Mouse (Mus musculus) central nervous system, embryonic 14 days (tissue): Measurements from ENCODE around the gene Gm20772. TPM values are rescaled to one million over a fixed set of nuclear protein-coding genes. Genes with fewer than 3 reads are reported as not detected.

Source experiments
- polyA plus RNA-seq: library from polyadenylated mRNA; depleted of rRNA; stranded (reverse); fragments of >200 nt; gene quantifications from 2 replicates; pipeline ENCODE4 v1.2.3, GENCODE M21; 2012; rRNA removed

Gene Gm20772
- polyA plus RNA-seq, result not detected in 2 replicates

GRCm38 (mm10) chrY:17874441-17874840 lies at the start of gene Gm20772, which contains the start of gene Gm20831:
TSS of gene Gm20772 (plus strand) at chrY:17874741.
TSS of gene Gm20831 (plus strand) at chrY:17874741.

GRCm38 (mm10) chrY:17846166-17846565 lies 28.4 kb upstream of the Gm20772 start, which contains the start of gene Gm21904:
TSS of gene Gm21904 (minus strand) at chrY:17846266.

Other genes starting within 250 kb of the Gm20772 start
- not detected in 2 replicates for gene Gm21904, start 28.5 kb upstream of the Gm20772 start, polyA plus RNA-seq
- not detected in 2 replicates for gene Gm20831, start within 50 bp of the Gm20772 start, polyA plus RNA-seq
- not detected in 2 replicates for gene Srsy, start 62.6 kb downstream of the Gm20772 start, polyA plus RNA-seq
- gene Gm21764, start 187.1 kb downstream of the Gm20772 start, polyA plus RNA-seq, result not detected in 2 replicates
- gene Ssty1, start 214.4 kb downstream of the Gm20772 start, polyA plus RNA-seq, result not detected in 2 replicates